Mouse (Mus musculus) erythroblast, adult 5-6 weeks (primary cell): Measurements from ENCODE around the gene Bid. TPM values are rescaled to one million over a fixed set of nuclear protein-coding genes. Genes with fewer than 3 reads are reported as not detected.

Experiments
- ATAC-seq: replicated peaks from 2 replicates; pipeline ENCODE4 v1.8.0; 2016; ENCODE audit warnings: moderate number of reproducible peaks, mild to moderate bottlenecking, moderate TSS enrichment, inconsistent platforms; ENCODE audit not compliant: poor library complexity, low FRiP score, severe bottlenecking
- total RNA-seq, 2 experiments: library from RNA; stranded (forward) in 1 of 2; stranded (reverse) in 1 of 2; fragments of 150-400 nt in 1 of 2; fragments of 200-764, 138-1000 nt in 1 of 2; gene quantifications; 2 replicates each; pipeline versions ENCODE4 v1.2.3 to v1.2.4; 2015 to 2017; ENCODE audit warnings: low replicate concordance in 2 of 2

Bid gene
- total RNA-seq (2015; ENCODE audit: low replicate concordance) = 19.6 and 21.3 TPM in 2 replicates
- 5.6 and 9.9 TPM in 2 replicates for total RNA-seq (2017; ENCODE audit: low replicate concordance)

DNA sequence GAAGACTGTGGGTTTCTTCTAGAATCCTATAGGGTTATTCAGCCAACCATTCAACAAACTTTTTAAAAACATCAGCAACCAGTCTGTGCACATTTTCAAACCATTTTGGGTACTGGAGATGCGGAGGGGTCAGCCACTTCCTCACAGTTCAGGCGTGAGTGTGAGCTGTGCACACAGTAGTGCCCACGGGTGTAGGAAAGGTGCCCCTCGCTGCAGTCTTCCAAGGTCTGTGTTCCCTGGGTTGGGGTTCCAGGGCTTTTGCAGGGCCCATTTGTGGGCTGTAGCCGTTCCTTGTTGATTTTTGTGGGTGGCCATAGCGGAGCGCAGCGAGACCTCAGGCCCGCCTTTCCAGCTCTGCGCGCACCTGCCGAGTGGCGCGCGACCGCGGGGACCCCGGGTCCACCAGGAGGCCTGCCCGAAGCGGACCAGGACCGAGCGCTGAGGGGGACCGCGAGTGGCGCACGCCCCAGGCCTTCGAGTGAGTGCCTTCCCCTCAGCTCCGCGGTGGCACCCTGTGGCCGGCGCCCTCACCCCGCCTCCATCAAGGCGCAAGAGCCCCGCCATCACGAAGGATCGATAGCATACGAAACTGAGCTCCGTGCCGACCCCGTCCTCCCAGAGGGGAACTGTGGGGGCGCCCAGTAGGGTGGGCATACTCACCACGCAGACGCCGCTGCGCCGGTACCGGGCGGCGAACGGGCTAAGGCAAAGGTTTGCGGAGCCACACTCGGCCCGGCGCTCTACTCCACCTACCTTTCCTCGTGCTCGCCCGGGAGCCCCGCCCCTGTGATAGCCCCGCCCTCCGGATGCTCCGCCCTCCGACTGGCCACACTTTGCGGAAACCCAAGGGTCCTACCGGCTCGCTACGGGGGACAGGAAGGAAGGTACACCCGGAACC is at the start of gene Bid:
Gene Bid, minus strand, starts transcription at position 780 of the 898 bp plus-strand sequence.
- peak; percentile 82 for ATAC-seq

DNA sequence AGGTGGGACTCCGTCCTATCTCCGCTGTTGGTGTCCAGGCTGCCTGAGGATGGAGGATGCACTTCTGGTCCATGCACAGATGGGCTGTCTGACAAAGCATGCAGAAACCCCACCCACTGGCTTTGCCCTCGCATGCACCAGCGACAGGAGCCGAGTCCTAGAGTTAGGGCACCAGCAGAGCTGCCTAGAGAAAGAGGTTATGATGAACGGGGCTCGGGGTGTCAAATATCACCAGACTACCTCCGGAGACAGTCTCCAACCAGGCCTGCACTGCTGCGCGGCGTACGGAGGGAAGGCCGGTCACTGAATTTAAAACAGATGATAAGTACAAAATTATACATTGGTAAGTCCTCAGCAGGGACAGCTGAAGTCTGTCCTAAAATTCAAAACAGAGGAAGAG is 49.2 kb upstream of the Bid start:
- no peak for ATAC-seq

DNA sequence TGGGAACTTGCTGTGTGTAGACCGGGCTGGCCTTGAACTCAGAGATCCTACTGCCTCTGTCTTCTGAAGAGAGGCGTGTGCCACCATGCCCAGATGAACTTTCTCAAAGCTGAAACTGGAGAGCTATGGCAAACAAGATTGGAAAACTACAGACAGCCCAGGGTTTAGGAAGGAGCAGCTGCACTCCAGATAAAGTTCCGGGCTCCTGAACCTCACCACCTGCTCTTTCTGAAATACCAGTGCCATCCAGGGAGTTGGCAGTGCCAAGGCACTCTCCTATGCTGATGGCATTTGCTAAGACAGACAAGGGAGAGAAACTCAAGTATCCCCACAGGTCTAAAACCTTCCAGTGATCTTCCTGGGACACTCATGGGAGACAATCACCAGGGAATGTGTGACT is 47.5 kb upstream of the Bid start:
- no peak for ATAC-seq

DNA sequence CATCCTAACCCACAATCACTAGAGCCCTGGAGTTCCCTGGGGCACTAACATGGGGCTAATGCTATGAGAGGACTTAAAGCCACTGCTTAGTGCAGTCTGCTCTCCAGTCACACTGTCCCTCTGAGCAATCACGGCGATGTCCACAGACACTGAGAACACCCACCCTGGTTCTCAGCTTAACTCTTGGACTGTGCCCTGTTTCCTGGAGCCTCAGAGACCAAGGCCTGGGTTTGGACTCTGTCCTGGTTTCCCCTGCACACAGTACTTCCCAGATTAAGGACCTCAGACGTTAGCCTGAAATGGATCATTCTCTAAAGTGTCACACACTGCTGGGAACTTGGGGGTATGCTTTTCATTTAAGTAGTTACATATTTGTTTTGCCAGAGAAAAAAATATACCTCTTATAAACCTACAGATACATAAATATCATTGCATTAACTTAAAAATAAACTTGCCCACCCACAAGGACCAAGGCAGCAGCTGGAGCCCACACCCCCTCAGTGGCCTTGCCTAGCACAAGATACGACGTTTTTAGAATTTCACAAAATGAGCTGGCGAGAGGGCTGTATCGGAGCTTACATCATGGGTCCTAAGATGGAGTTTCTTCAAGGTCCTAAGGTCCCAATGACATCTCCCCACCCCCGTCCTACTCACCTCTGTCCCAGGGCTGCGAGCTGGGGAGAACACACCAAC is 43.8 kb upstream of the Bid start:
- no peak for ATAC-seq

DNA sequence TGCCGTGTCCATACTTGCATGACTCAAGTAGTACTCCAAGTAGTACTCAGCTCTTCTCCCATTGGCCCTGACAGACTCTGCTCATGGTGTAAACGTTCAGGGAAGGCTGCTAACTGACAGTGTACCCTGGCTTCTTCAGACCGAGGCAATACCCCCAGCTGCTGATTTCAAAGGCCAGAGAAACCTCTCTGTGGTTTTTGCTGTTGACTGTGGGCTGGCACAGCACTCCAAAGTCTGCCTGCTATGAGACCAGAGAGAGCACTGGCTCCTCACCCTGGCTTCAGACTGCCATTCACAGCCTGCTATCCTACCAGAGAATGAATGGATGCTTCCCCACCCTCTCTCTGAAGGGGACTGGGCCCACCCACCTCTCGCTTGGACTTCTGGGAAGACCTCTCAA is 40.7 kb upstream of the Bid start:
- ATAC-seq = peak; percentile 44; the same call in 1 of the 2 replicates

DNA sequence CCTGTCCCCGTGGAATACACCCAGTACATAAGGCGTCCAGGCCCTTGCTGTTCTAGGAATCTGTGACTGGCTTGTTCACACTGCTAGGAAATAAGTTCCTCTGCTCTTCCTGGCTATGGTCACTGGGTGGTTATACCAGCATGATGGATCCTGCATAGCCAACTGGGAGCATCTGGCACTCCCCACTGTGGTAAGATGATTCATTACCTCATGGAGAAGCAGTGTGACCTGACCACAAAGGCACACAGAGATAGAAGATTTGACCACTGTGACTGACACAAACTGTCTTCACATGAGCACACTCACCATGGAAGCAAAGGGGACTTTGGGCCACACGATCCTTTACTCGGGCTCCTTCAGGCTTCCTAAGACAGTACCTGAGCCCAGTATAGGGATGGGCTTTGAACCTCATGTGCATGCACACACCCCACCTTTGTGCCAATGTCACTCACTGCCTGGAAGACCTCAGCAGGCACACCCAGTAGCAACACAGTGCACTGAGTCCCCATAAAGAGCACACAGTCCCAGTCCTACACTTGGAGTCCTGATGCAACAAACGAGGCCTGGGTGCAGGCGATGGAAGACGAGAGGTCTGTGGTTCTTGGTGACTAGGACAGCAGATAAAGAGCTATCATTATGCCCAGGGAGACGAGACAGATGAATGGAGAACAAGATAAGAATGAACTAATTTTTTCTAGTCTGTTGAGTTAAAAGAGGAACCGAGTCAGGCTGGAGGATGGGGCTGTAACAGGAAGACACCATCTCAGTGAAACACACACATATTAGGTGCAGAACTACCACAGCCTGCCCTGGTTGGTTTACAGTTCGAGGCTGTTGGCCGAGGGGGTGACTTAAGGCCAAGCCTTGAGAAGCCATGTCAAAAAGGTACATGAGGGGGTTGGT is 39.9 kb upstream of the Bid start:
- peak; percentile 80 for ATAC-seq

DNA sequence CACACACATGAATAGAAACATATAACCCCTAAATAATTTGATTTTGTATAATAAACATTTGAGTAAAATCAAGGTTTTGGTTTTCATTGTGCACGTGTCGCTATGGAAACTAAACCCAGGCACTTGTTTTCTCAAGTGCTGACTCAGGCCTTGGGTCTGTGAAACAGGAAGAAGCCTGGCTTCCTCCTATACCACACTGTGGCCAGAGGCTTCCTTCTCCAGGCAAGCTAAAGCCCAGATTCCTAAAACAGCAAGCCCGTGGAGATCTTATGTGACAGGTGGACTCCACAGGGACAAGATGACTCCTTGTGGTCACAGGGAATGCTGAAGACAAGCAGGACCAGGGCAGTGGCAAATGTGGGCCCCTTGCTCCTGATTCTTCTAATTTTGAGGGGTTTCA is 38.6 kb upstream of the Bid start:
- no peak for ATAC-seq

DNA sequence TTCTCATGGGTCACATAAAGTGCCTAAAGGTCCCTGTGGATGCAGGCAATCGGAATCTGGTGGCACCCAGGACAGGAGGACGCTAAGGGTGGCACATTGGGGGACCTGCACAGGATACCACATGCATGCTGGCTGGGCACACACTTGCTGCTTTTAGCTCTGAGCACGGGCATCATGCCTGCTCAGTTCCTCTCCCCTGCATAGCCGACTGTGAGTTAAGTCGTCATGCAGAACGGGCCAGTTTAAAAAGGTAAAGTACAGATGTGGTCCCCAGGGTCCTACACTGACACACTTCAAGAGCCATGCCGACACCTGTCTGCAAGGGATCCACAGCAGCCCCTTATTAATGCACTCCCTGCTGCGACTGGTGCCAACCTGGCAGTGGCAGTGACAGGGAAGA is 37.6 kb upstream of the Bid start:
- no peak for ATAC-seq

DNA sequence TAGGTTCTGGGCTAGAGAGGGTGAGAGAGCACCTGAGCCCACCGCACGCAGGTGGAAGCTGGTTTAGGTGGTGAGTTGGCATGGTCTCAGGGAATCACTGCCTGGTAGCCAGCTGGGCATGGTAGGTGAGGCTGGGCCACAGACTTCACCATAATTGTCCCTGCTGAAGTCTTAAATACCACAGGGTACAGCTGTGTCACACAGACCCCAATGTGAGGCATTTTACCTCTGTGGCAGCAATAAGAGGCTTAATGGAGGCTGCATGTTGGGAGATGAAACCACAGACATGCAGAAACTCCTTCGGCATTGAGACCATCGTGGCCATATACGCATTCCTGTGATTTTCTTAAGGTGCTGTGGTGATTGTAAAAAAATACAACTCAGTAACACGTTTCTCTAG is 35.8 kb upstream of the Bid start:
- ATAC-seq = no peak

DNA sequence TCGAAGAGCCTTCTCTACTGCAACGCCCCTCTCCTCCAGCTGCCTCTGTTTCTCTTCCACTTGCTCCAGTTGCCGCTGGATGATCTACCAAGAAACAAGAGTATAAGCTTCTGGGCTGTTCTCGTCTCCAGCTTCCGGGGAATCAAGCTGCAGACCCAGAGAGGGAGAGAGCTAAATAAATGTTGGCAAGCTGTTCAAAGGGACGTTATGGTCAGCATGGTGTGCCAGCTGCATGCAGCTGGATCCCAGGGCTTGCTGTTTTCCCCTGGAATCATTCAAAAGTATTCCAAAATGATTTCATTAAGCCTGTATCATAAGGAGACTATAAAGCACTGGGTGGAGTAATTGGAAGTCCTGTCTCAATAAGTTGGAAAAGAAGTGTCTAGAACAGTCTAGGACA is 34.7 kb upstream of the Bid start:
- ATAC-seq = no peak

DNA sequence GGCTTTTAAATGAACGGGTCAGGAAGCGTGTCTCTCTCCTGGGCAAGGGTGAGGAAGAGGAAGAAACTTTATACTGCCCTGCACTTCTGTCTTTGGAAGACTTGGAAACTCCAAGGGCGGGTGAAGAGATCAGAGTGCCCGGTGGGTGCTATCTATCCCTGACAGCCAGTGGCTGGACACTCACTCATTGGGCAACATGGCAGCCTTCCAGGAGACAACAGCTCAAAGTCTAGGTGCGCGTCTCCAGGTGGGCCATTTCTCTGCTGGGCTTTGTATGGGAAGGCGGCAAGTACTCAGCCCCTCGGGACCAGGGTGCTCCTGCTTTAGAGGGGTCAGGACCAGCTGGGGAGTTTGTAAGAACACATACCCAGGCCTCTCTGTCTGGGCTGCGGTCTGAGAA is 28.9 kb upstream of the Bid start:
- no peak for ATAC-seq

DNA sequence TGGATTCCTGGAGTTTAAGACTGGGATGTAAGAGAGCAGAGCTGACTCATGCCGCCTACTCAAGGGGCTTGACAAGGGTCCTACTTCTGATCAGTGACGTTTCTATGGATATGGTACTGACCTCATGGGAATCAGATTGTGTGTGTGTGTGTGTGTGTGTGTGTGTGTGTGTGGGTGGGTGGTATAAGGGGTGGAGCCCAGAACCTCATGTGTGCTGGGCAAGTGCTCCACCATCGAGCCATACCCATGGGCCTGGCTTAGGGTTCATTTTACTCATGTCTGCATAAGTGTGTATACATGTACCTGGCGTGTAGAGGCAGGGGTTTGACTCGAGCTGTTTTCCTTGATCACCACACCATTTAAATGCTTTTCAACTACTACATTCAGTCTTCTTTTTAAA is 27.3 kb upstream of the Bid start:
- no peak for ATAC-seq

DNA sequence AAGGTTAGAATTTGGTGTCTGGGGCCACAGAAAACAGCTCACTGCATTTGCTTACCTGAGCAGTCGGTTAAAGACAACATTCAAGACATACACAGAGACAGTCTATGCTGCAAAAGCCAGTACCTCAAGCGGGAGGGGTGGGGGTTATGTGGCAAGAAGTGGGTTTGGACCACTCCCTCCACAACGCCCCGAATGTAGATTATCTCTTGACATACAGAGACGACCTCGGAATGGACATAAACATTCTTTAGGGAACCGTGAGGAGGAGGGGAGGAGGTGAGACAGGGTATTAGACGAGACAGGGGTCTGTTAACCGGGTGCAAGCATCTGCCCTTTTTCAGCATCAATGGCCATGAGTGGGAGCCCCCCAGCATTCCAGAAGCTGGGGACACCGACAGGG is 26.9 kb upstream of the Bid start:
- ATAC-seq = no peak

DNA sequence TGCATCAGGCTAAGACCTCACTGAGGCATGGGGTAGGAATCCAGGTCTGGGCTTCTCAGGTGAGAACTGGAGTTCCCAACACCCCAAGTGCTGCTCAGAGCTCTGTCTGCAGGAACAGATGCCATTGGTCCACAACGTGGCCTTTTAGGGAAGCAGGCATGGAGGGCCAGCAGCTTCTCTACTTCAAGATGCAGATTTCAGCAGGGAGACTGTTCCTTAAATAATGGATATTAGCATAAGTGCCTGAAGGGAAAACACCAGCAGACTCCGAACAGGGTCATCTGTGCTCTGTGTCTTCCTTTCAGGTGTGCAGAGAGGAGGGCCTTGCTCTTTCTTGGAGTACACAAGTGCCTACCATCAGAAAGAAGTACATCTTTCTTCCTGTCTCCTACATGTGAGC is 26.4 kb upstream of the Bid start:
- no peak for ATAC-seq

DNA sequence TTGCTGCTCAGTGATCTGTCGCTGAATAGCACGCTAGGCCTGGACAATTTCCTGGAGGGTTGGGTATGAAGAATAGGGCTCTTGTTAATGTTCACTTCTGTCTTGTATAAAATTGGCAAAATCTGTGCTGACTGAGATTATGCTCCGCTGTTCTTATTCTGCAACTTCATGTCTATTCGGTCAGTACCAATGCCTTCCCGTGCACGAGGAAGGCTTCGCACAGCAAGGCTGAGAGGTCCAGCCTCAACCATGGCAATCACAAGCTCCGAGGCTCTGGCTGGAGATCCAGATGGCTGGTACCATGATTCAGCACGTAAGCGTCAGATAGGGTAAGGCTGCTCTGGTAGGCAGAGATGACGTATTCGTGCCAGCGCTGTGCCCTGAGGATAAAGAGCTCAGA is 24.9 kb upstream of the Bid start:
- peak; percentile 49 for ATAC-seq

DNA sequence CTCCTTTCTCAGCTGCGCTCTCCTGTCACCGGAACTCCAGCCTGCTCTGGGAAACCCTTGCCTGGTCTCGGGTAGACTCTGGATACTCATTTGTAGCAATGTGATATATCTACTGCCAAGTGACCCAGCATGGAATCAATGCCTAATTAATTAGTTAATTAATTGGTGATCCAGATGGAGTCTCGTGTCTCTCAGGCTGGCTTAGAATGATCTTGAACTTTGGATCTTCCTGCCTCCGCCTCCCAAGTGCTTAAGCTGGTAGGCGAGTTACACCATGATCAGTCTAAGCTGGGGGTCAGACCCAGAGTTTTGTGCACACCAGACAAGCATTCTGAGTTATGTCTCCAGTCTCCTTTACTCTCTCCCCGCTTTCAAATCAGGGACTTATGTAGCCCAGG is 24.4 kb upstream of the Bid start:
- ATAC-seq = no peak

DNA sequence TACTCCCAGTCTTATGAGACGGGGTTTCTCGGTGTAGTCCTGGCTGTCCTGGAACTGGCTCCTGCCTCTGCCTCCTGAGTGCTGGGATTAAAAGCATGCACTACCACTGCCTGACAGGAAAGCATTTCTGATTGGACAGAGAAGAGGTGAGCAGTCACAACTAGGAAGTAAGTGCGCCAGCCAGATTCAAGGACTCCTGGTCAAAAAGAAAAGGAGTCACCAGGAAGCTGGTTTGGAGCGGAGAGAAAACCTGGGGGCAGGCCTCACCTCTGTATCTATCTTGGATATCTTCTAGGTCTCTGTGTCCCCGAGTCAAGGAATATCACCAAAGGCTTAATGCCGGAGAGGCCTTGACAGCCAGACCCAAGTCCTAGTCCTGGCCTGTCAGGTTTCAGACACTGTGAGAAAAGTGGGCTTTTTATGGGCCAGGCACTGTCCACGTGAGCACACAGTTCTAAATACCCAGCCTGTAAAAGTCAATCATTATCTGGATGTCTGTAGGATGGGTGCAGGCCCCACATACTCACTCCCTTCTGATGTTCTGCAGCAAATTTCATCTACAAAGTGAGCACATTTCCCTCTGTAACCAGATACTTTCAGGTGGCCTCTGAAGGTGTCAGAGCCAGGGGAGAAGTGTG is 23.9 kb upstream of the Bid start:
- ATAC-seq = no peak

DNA sequence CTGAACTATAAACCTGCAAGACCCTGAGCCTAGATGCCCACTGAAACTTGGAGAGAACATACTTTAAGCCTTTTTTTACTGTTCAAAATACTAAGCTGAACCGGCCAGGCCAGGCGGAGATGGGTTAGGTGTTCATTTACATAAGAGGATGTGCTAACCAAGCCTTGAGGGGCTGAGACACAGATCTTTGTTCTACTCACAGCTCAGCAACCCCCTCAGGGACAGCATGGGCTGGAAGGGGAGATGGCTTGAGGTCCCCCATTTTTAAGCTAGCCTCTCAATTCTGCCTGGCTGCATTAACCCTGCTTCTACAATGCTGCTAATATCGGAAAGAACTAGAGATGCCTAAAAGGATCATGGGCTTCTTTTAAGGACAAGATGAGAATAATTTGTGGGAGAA is 23.1 kb upstream of the Bid start:
- ATAC-seq = no peak

DNA sequence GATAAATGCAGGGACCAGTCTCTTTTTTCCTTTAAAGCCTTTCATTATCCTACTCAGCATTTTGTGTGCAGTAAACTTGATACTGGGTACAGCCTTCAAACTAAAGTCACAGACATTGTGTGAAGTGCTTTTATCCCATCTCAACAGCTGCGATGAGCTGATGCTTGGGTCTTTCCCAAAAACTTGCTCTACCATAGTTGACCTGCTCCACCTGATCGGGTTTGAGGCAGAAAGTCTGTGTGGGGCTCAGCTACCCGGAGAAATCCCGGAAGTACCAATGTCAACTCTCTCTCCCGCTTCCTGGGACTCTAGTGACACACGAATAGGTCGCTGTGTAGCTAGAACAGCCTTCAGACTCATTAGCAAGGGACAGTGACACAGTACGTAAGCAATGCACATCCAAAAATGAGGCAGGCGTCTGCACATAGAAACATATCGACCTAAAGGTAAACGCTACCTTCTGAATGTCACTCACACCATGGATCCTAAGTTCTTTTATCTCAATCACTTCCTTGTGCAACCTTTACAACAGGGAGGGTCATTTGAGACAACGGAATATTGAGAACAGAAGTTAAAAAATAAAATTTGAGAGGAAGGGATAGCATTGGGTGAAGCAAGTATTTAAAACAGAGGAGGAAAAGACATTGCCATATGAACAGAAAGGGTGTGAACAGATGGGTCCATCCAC is 22.3 kb upstream of the Bid start:
- no peak for ATAC-seq
